Mouse (Mus musculus) limb, embryonic 14.5 days (tissue): Measurements from ENCODE around the gene Mettl8. TPM values are rescaled to one million over a fixed set of nuclear protein-coding genes. Genes with fewer than 3 reads are reported as not detected.

Source experiments
- ATAC-seq: fragments of 200-750 bp; cut with Nextera tagmentation; 2 replicates; pipeline ENCODE4 v1.8.0; 2017; ENCODE audit warnings: low read depth, moderate number of reproducible peaks, moderate TSS enrichment; ENCODE audit not compliant: low FRiP score
- DNase-seq: peaks from one replicate; pipeline ENCODE4 v3.0.0-alpha.2; 2015; ENCODE audit warnings: low spot score
- H3K27ac ChIP-seq: fragments of 300-500 bp; sonication (generic); replicated peaks from 2 replicates; pipeline ENCODE4 v1.5.1; 2014; ENCODE audit warnings: low read depth, mild to moderate bottlenecking, low read length, moderate library complexity, mixed read lengths
- H3K27me3 ChIP-seq: fragments of 300-500 bp; sonication (generic); 2 replicates; pipeline ENCODE4 v1.6.1; 2014; ENCODE audit warnings: low read length, mixed read lengths; ENCODE audit not compliant: control insufficient read depth, insufficient read depth
- H3K36me3 ChIP-seq: fragments of 300-500 bp; sonication (generic); 2 replicates; pipeline ENCODE4 v1.6.1; 2014; ENCODE audit warnings: mild to moderate bottlenecking, low read length, moderate library complexity, mixed read lengths; ENCODE audit not compliant: control insufficient read depth, insufficient read depth
- H3K4me1 ChIP-seq: fragments of 300-500 bp; sonication (generic); 2 replicates; pipeline ENCODE4 v1.6.1; 2014; ENCODE audit warnings: antibody characterized with exemption, low read length, mixed read lengths; ENCODE audit not compliant: control insufficient read depth, insufficient read depth
- H3K4me2 ChIP-seq: fragments of 300-500 bp; sonication (generic); replicated peaks from 2 replicates; pipeline ENCODE4 v1.6.1; 2014; ENCODE audit warnings: low read depth, mild to moderate bottlenecking, low read length, moderate library complexity; ENCODE audit not compliant: severe bottlenecking
- H3K4me3 ChIP-seq: fragments of 300-500 bp; sonication (generic); replicated peaks from 2 replicates; pipeline ENCODE4 v1.5.1; 2014; ENCODE audit warnings: low read length
- H3K9ac ChIP-seq: fragments of 300-500 bp; sonication (generic); 2 replicates; pipeline ENCODE4 v1.6.1; 2014; ENCODE audit warnings: mild to moderate bottlenecking, low read depth, low read length, moderate library complexity; ENCODE audit not compliant: severe bottlenecking
- H3K9me3 ChIP-seq: fragments of 300-500 bp; sonication (generic); 2 replicates; pipeline ENCODE4 v1.6.1; 2016; ENCODE audit warnings: low read length; ENCODE audit not compliant: control insufficient read depth
- POLR2A ChIP-seq: fragments of 200-500 bp; IDR thresholded peaks from 2 replicates; pipeline ENCODE4 v1.8.0; 2012; ENCODE audit warnings: inconsistent platforms, mild to moderate bottlenecking, moderate library complexity, borderline replicate concordance; ENCODE audit not compliant: insufficient read depth, insufficient read length; ENCODE audit errors: extremely low read depth
- WGBS: fragments of 180-500 bp; shearing (Covaris S2); extraction: QIAGEN DNeasy Blood & Tissue Kit; methylation state at CpG from one replicate; pipeline ENCODE4 v1.1.7; 2014; 5-methylcytosine and 5-hydroxymethylcytosine counted together
- polyA plus RNA-seq, 2 experiments: library from polyadenylated mRNA; depleted of rRNA in 1 of 2; stranded (reverse) in 1 of 2; unstranded in 1 of 2; fragments of >200 nt; fragmentation: Nextera tagmentation in 1 of 2; extraction: Ambion mirVana in 1 of 2; gene quantifications; 2 replicates each; pipeline versions ENCODE4 v1.2.1 to v1.2.3; 2012 to 2014

Gene Mettl8
- polyA plus RNA-seq, 2 experiments = 13.6 to 14.8 TPM

DNA sequence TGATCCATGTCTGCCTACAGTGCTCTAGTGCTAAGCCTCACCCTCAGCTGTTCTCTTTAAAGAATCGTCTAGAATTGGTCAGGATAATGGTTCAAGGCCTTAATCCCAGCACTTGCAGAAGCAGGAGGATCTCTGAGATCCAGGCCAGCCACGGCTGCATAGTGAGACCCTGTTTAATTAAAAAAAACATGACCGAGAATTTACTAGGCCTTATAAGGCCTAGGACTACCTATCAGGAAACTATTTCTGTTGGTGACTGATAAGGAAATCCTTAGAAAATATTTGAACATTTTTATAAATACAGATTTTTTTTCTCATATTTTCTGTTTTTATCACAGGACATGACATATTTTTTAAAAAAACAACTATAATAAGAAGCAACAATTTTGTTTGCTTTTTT is 17.9 kb upstream of the Mettl8 start:
- TF ChIP-seq POLR2A = no peak
- Histone ChIP-seq H3K4me2 (no peak overlapping the region), H3K36me3 (peaks cover 4% of the 10 kb centered on the region; the same call in 1 of the 2 replicates), H3K9me3 (no peaks in the 10 kb centered on the region), H3K4me3 (no peak overlapping the region), H3K4me1 (no peaks in the 10 kb centered on the region), H3K9ac (no peak overlapping the region), H3K27ac (no peak overlapping the region), H3K27me3 (no peaks in the 10 kb centered on the region)
- no peak for ATAC-seq
- DNase-seq = no peak
- WGBS = 89% methylated on average over 3 of the region's 3 CpGs

DNA sequence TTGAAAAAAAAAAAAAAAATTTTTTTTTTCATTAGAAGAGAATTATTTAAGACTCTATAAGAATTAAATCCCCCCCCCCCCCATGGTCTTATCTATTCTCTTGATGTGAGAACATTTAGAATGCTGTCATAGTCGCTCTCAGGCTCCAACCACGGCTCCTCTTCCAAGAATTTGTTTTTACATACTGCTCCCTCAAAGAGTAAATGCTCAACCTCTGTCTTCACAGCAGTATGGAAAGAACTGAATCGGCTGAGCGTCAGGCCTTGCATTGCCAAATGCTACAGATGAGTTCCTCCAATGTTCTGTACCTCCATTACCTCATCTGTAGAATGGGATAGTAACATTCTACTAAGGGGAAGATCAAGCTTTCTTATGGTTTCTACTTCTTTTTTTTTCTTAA is 16.2 kb upstream of the Mettl8 start:
- H3K9me3 ChIP-seq = no peaks in the 10 kb centered on the region
- WGBS = 98% methylated on average over 4 of the region's 4 CpGs
- H3K4me1 ChIP-seq = no peaks in the 10 kb centered on the region
- no peak overlapping the region for H3K9ac ChIP-seq
- TF ChIP-seq POLR2A = no peak
- no peak overlapping the region for H3K4me2 ChIP-seq
- H3K36me3 ChIP-seq = peaks cover 4% of the 10 kb centered on the region; the same call in 1 of the 2 replicates
- ATAC-seq (no peak), DNase-seq (no peak)
- no peak overlapping the region for H3K27ac ChIP-seq
- no peaks in the 10 kb centered on the region for H3K27me3 ChIP-seq
- no peak overlapping the region for H3K4me3 ChIP-seq

DNA sequence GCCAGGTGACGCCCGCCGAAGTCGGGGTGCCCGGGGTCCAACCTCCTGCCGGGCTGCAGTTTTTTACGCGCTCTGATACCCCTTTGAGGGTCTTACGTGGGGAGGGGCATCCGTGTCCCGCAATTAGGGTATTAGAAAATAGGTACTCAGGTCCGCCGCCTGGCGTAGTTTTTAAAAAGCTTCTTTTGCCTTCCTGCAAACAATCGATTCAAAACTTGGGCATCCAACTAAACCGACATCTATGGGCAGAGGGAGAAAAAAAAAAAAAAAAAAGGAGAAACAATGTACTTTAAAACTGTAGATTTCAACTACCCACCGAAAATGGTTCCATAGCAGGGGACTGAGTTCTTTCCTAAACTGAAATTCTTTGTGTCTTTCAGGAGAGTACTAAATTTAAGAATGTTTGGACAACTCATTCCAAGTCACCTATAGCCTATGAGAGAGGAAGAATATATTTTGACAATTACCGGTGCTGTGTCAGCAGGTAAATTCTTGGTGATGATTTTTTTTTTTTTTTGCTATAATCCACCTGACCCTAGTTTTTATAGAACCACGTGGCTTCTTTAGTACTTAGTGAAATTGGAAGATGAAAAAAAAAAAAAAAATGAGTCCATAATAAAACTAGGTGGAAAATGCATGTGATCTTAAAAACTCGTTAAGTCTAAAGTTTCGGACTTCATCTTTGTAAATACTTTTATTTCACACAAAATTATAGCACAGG is 892 bp upstream of the Mettl8 start:
- whole genome bisulfite sequencing = 9% methylated on average over 21 of the region's 21 CpGs
- no peaks in the 10 kb centered on the region for H3K27me3 ChIP-seq
- H3K9ac ChIP-seq = peak overlapping the region; percentile 82
- H3K4me3 ChIP-seq = peak overlapping the region; percentile 89
- H3K4me1 ChIP-seq = peaks cover 3% of the 10 kb centered on the region
- H3K36me3 ChIP-seq = peaks cover 9% of the 10 kb centered on the region
- no peaks in the 10 kb centered on the region for H3K9me3 ChIP-seq
- peak overlapping the region; percentile 94 for H3K27ac ChIP-seq
- H3K4me2 ChIP-seq = peak overlapping the region; percentile 57
- DNase-seq = peak; percentile 51
- TF ChIP-seq POLR2A = no peak
- ATAC-seq = no peak; the same call in 1 of the 2 replicates

DNA sequence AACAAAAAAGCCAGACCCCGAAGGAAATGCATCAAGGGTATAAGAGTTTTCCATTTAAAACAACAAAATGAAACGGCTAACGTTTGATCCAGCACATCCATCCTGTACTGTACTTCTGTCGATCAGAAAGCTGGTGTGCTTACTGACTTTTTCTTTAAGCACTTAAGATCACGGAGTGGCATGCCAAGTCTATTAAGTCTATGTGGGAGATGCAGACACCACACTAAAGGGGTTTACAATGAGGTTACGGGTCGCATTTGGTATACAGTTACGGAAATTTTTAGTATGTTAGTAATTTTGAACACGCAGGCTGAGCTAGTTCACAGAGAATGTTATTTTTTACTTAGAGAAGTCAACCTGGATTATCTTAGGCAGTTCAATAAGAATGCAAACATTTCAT is 667 bp downstream of the Mettl8 start:
- 28% methylated on average over 9 of the region's 9 CpGs for WGBS

DNA sequence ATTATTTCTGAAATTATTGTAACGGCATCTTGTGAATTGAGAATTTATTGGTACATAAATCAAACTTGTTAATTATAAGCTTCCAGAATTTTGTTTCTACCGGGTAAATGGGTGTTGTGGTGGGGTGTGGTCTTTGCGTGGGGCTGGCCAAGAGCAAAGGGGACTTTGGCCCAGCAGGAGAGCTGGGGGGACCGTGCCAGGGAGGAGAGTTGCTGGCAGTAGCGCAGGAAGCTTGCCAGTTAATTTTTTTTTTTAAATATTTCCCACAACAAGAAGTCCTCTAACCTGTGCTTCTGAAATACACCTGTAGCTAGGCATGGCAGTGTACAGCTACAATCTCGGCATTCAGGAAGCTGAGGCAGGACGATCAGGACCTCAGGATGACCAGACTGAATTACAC is 4.9 kb downstream of the Mettl8 start:
- WGBS = 82% methylated on average over 7 of the region's 7 CpGs
- Histone ChIP-seq H3K4me1 (peaks cover 3% of the 10 kb centered on the region), H3K27me3 (no peaks in the 10 kb centered on the region), H3K36me3 (no peaks in the 10 kb centered on the region), H3K27ac (no peak overlapping the region), H3K4me2 (no peak overlapping the region), H3K9me3 (no peaks in the 10 kb centered on the region), H3K9ac (no peak overlapping the region), H3K4me3 (no peak overlapping the region)
- DNase-seq (no peak), ATAC-seq (no peak)
- TF ChIP-seq POLR2A = no peak

More for the DNA sequence above, 667 bp downstream of the Mettl8 start:
- Histone ChIP-seq H3K36me3 (0 out of 2 replicates have a peak, but pooled peaks cover 6% of the 10 kb centered on the region), H3K4me2 (peak overlapping the region; percentile 57), H3K4me3 (peak overlapping the region; percentile 89), H3K9me3 (no peaks in the 10 kb centered on the region), H3K9ac (peak overlapping the region; percentile 82), H3K4me1 (peaks cover 3% of the 10 kb centered on the region), H3K27me3 (no peaks in the 10 kb centered on the region), H3K27ac (no peak overlapping the region)
- TF ChIP-seq POLR2A = no peak
- DNase-seq = no peak
- ATAC-seq = no peak
